Mouse (Mus musculus) forebrain, embryonic 10.5 days (tissue): ENCODE measurements at regions not wholly inside any gene's neighbourhood (a gene's known extent, or its start where the extent isn't known, plus 50 kb on each side); places are given as distances from the start of the nearest gene placed in this dataset.
A peak's percentile ranks its signal among the peaks of the same experiment; 100 is the strongest.

Experiments
- DNase-seq: peaks from one replicate; pipeline ENCODE4 v3.0.0-alpha.2; 2017; ENCODE audit warnings: low spot score; ENCODE audit errors: extremely low spot score
- H3K27ac ChIP-seq: fragments of 300-500 bp; sonication (generic); 2 replicates; pipeline ENCODE4 v1.5.1; 2016; ENCODE audit warnings: mild to moderate bottlenecking
- H3K27me3 ChIP-seq: fragments of 300-500 bp; sonication (generic); 2 replicates; pipeline ENCODE4 v1.6.1; 2016; ENCODE audit warnings: mild to moderate bottlenecking; ENCODE audit not compliant: poor library complexity, severe bottlenecking
- H3K36me3 ChIP-seq: fragments of 300-500 bp; sonication (generic); replicated peaks from 2 replicates; pipeline ENCODE4 v1.6.1; 2016; ENCODE audit warnings: mild to moderate bottlenecking, moderate library complexity
- H3K4me1 ChIP-seq: fragments of 300-500 bp; sonication (generic); 2 replicates; pipeline ENCODE4 v1.6.1; 2016
- H3K4me3 ChIP-seq: fragments of 300-500 bp; sonication (generic); 2 replicates; pipeline ENCODE4 v1.5.1; 2016; ENCODE audit warnings: mild to moderate bottlenecking, moderate library complexity
- H3K9me3 ChIP-seq: fragments of 300-500 bp; sonication (generic); 2 replicates; pipeline ENCODE4 v1.6.1; 2016; ENCODE audit warnings: mild to moderate bottlenecking, moderate library complexity
- WGBS: fragments of 180-500 bp; shearing (Covaris S2); methylation state at CpG from one replicate; pipeline ENCODE4 v1.1.7; 2016; 5-methylcytosine and 5-hydroxymethylcytosine counted together

GRCm38 (mm10) chr5:111506821-111507220, 89.7 kb downstream of the Mn1 start:
- Histone ChIP-seq H3K4me1 (peaks cover 59% of the 10 kb centered on the region), H3K9me3 (no peaks in the 10 kb centered on the region), H3K4me3 (no peak overlapping the region), H3K36me3 (no peaks in the 10 kb centered on the region), H3K27ac (peak overlapping the region; percentile 93), H3K27me3 (no peaks in the 10 kb centered on the region)
- no peak for DNase-seq
- WGBS, result 74% methylated on average over 6 of the region's 6 CpGs

GRCm38 (mm10) chr5:111507332-111507731, 90.2 kb downstream of the Mn1 start:
- Histone ChIP-seq H3K27me3 (peaks cover 1% of the 10 kb centered on the region; the same call in 1 of the 2 replicates), H3K4me3 (no peak overlapping the region), H3K9me3 (no peaks in the 10 kb centered on the region), H3K4me1 (peaks cover 64% of the 10 kb centered on the region), H3K27ac (peak overlapping the region; percentile 93), H3K36me3 (no peaks in the 10 kb centered on the region)
- WGBS, result 95% methylated on average over 2 of the region's 2 CpGs
- DNase-seq, result no peak

- peak overlapping the region; percentile 49 for H3K4me3 ChIP-seq
- 3% methylated on average over 20 of the region's 21 CpGs for WGBS
- peaks cover 15% of the 10 kb centered on the region for H3K27me3 ChIP-seq
- DNase-seq, result peak; percentile 87
- peak overlapping the region; percentile 93 for H3K27ac ChIP-seq
- no peaks in the 10 kb centered on the region for H3K36me3 ChIP-seq
- H3K9me3 ChIP-seq, result no peaks in the 10 kb centered on the region
- peaks cover 80% of the 10 kb centered on the region for H3K4me1 ChIP-seq
Observed at GRCm38 (mm10) chr5:111509014-111509561, 91.9 kb downstream of the Mn1 start.

- H3K4me1 ChIP-seq, result peaks cover 85% of the 10 kb centered on the region
- H3K27me3 ChIP-seq, result peaks cover 15% of the 10 kb centered on the region
- DNase-seq, result no peak
- peak overlapping the region; percentile 93 for H3K27ac ChIP-seq
- 6% methylated on average over 9 of the region's 9 CpGs for WGBS
- no peaks in the 10 kb centered on the region for H3K36me3 ChIP-seq
- H3K4me3 ChIP-seq, result peak overlapping the region; percentile 49
- no peaks in the 10 kb centered on the region for H3K9me3 ChIP-seq
Observed at GRCm38 (mm10) chr5:111509575-111510057, 92.5 kb downstream of the Mn1 start.

- 80% methylated on average over 5 of the region's 5 CpGs for WGBS
Observed at GRCm38 (mm10) chr5:111510183-111510878, 93.2 kb downstream of the Mn1 start.

GRCm38 (mm10) chr5:111510879-111511231, 93.7 kb downstream of the Mn1 start:
- H3K4me3 ChIP-seq, result no peak overlapping the region
- no peaks in the 10 kb centered on the region for H3K36me3 ChIP-seq
- H3K27me3 ChIP-seq, result peaks cover 15% of the 10 kb centered on the region
- DNase-seq, result no peak
- H3K9me3 ChIP-seq, result no peaks in the 10 kb centered on the region
- H3K4me1 ChIP-seq, result peaks cover 89% of the 10 kb centered on the region
- WGBS, result 73% methylated on average over 6 of the region's 6 CpGs
- peak overlapping the region; percentile 93 for H3K27ac ChIP-seq

More at GRCm38 (mm10) chr5:111510183-111510878, 93.2 kb downstream of the Mn1 start:
- Histone ChIP-seq H3K9me3 (no peaks in the 10 kb centered on the region), H3K27me3 (peaks cover 15% of the 10 kb centered on the region), H3K27ac (peak overlapping the region; percentile 93), H3K4me3 (peak overlapping the region; percentile 49; the same call in 1 of the 2 replicates), H3K36me3 (no peaks in the 10 kb centered on the region), H3K4me1 (peaks cover 89% of the 10 kb centered on the region)
- no peak for DNase-seq

- Histone ChIP-seq H3K27ac (peak overlapping the region; percentile 60), H3K4me1 (peaks cover 78% of the 10 kb centered on the region), H3K36me3 (no peaks in the 10 kb centered on the region), H3K9me3 (no peaks in the 10 kb centered on the region), H3K27me3 (peaks cover 15% of the 10 kb centered on the region), H3K4me3 (no peak overlapping the region)
- no peak for DNase-seq
- 42% methylated on average over 10 of the region's 10 CpGs for WGBS
Observed at GRCm38 (mm10) chr5:111511982-111512381, 94.8 kb downstream of the Mn1 start.

- Histone ChIP-seq H3K9me3 (no peaks in the 10 kb centered on the region), H3K27ac (peak overlapping the region; percentile 60; the same call in 1 of the 2 replicates), H3K36me3 (no peaks in the 10 kb centered on the region), H3K27me3 (peaks cover 15% of the 10 kb centered on the region), H3K4me1 (peaks cover 63% of the 10 kb centered on the region), H3K4me3 (no peak overlapping the region)
- no peak for DNase-seq
- WGBS, result 87% methylated on average over 6 of the region's 6 CpGs
Observed at GRCm38 (mm10) chr5:111513976-111514375, 96.8 kb downstream of the Mn1 start.

GRCm38 (mm10) chr5:111519059-111519458, 101.9 kb downstream of the Mn1 start:
- 75% methylated on average over 3 of the region's 3 CpGs for WGBS
- H3K27ac ChIP-seq, result peak overlapping the region; percentile 83

GRCm38 (mm10) chr5:111519500-111520041, 102.4 kb downstream of the Mn1 start:
- DNase-seq, result peak; percentile 51
- H3K4me3 ChIP-seq, result no peak overlapping the region
- no peaks in the 10 kb centered on the region for H3K36me3 ChIP-seq
- 27% methylated on average over 7 of the region's 7 CpGs for WGBS
- peak overlapping the region; percentile 83 for H3K27ac ChIP-seq
- no peaks in the 10 kb centered on the region for H3K9me3 ChIP-seq
- H3K27me3 ChIP-seq, result no peaks in the 10 kb centered on the region
- peaks cover 39% of the 10 kb centered on the region for H3K4me1 ChIP-seq

More at GRCm38 (mm10) chr5:111519059-111519458, 101.9 kb downstream of the Mn1 start:
- Histone ChIP-seq H3K9me3 (no peaks in the 10 kb centered on the region), H3K36me3 (no peaks in the 10 kb centered on the region), H3K4me3 (no peak overlapping the region), H3K4me1 (peaks cover 44% of the 10 kb centered on the region), H3K27me3 (no peaks in the 10 kb centered on the region)
- DNase-seq, result no peak

GRCm38 (mm10) chr5:111521866-111522265, 104.7 kb downstream of the Mn1 start:
- no peaks in the 10 kb centered on the region for H3K9me3 ChIP-seq
- H3K4me1 ChIP-seq, result peaks cover 37% of the 10 kb centered on the region
- no peak overlapping the region for H3K4me3 ChIP-seq
- WGBS, result 69% methylated on average over 2 of the region's 2 CpGs
- peak overlapping the region; percentile 72 for H3K27ac ChIP-seq
- H3K27me3 ChIP-seq, result peaks cover 9% of the 10 kb centered on the region
- no peak for DNase-seq
- H3K36me3 ChIP-seq, result no peaks in the 10 kb centered on the region

- Histone ChIP-seq H3K27me3 (peaks cover 16% of the 10 kb centered on the region), H3K36me3 (no peaks in the 10 kb centered on the region), H3K4me3 (no peak overlapping the region), H3K9me3 (no peaks in the 10 kb centered on the region), H3K4me1 (peaks cover 44% of the 10 kb centered on the region), H3K27ac (peak overlapping the region; percentile 72; the same call in 1 of the 2 replicates)
- 62% methylated on average over 7 of the region's 7 CpGs for WGBS
- DNase-seq, result no peak
Observed at GRCm38 (mm10) chr5:111522586-111522985, 105.4 kb downstream of the Mn1 start.

GRCm38 (mm10) chr5:111527741-111528140, 110.6 kb downstream of the Mn1 start:
- no peak overlapping the region for H3K4me3 ChIP-seq
- WGBS, result 91% methylated on average over 10 of the region's 10 CpGs
- peaks cover 63% of the 10 kb centered on the region for H3K4me1 ChIP-seq
- no peaks in the 10 kb centered on the region for H3K9me3 ChIP-seq
- H3K27me3 ChIP-seq, result peaks cover 52% of the 10 kb centered on the region
- H3K36me3 ChIP-seq, result no peaks in the 10 kb centered on the region
- no peak for DNase-seq
- H3K27ac ChIP-seq, result peak overlapping the region; percentile 89
